Mouse (Mus musculus): Measurements from ENCODE around the gene Acvr1c. TPM values are rescaled to one million over a fixed set of nuclear protein-coding genes. Genes with fewer than 3 reads are reported as not detected.

Acvr1c gene
- polyA plus RNA-seq, 1 experiment from 2014 or later: 0.58 TPM

DNA sequence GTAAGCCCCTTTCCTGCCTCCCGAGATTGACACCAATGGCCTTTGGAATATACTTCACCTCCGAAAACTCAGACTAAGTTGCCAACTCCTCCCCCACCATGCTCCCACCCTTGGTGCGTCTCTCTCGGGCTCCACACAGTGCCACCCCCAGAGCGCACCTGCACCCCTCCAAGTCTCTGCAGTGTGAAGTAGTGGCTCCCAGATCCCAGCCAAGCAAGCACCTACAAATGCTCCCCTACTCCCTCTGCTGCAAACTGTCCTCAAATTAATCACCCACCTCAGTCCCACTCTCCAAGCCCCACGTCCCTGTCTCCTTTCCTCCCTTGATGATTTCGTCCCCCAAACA lies 654 bp downstream of the Acvr1c start:
- ATAC-seq (ENCODE audit: low FRiP score) (peak; percentile 61; the same call in 1 of the 2 replicates), DNase-seq (ENCODE audit: low spot score) (no peak)
- WGBS: 1% methylated on average over 7 of the region's 7 CpGs
- H3K4me3 ChIP-seq (replicated peaks; ENCODE audit: low read length): peak overlapping the region; percentile 63
- H3K9ac ChIP-seq: peak overlapping the region; percentile 62
- H3K27me3 ChIP-seq (ENCODE audit: control insufficient read depth, insufficient read depth, low read length): peaks cover 31% of the 10 kb centered on the region
- H3K4me1 ChIP-seq (replicated peaks; ENCODE audit: control insufficient read depth, insufficient read depth, low read length): peaks cover 13% of the 10 kb centered on the region
- no peak overlapping the region for H3K27ac ChIP-seq
- no peaks in the 10 kb centered on the region for H3K36me3 ChIP-seq (replicated peaks; ENCODE audit: control insufficient read depth, insufficient read depth)
- H3K9me3 ChIP-seq (ENCODE audit: control insufficient read depth, low read length): no peaks in the 10 kb centered on the region
- peak overlapping the region; percentile 100 for H3K4me2 ChIP-seq (replicated peaks)

DNA sequence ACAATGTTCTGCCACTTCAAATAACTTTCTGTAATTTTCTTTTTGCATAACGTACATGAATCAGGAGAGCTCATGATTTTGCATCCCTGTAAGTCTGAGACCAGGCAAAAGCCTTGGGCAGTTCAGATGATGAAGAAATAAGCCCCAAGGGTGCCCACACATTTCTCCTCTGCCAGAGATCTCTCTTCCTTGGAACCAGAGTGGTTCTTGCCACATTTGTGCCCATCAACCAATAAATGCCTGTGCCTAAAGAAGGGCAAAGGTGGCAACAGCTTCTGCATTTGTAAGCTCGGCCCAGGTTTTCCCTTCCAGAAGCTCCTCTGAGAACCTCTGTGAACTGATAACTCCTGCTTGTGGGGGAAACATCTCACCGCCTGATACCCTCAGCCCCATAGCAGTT lies 3.3 kb downstream of the Acvr1c start:
- Histone ChIP-seq H3K4me2 (replicated peaks) (no peak overlapping the region), H3K9me3 (ENCODE audit: control insufficient read depth, low read length) (no peaks in the 10 kb centered on the region), H3K4me1 (replicated peaks; ENCODE audit: control insufficient read depth, insufficient read depth, low read length) (peaks cover 13% of the 10 kb centered on the region), H3K36me3 (replicated peaks; ENCODE audit: control insufficient read depth, insufficient read depth) (no peaks in the 10 kb centered on the region), H3K4me3 (replicated peaks; ENCODE audit: low read length) (no peak overlapping the region), H3K27ac (no peak overlapping the region), H3K9ac (no peak overlapping the region), H3K27me3 (ENCODE audit: control insufficient read depth, insufficient read depth, low read length) (peaks cover 31% of the 10 kb centered on the region)
- WGBS: 90% methylated on average over 3 of the region's 3 CpGs
- DNase-seq (ENCODE audit: low spot score) (no peak), ATAC-seq (ENCODE audit: low FRiP score) (no peak)

DNA sequence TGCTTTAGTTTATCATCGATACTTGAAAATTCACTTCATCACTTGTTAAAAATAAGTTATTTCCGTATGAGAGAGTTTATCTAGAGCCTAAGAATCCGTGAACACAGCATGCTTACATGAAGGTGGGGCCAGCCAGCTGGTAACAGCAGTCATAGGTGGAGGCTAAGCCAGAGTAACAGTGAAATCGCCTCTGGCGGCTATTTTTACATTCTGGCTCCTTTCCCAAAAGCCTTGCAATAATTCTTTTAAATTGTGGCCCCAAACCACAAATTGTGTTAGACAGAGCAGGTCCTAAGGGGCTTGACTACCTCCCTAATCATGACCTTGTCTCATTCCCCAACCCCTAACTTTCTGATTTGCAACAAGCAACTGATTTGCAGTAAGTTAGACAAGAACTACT lies 4.8 kb downstream of the Acvr1c start:
- Histone ChIP-seq H3K27me3 (ENCODE audit: control insufficient read depth, insufficient read depth, low read length) (peaks cover 26% of the 10 kb centered on the region), H3K27ac (no peak overlapping the region), H3K9ac (no peak overlapping the region), H3K4me1 (replicated peaks; ENCODE audit: control insufficient read depth, insufficient read depth, low read length) (peaks cover 12% of the 10 kb centered on the region), H3K9me3 (ENCODE audit: control insufficient read depth, low read length) (no peaks in the 10 kb centered on the region), H3K36me3 (replicated peaks; ENCODE audit: control insufficient read depth, insufficient read depth) (no peaks in the 10 kb centered on the region), H3K4me3 (replicated peaks; ENCODE audit: low read length) (no peak overlapping the region), H3K4me2 (replicated peaks) (no peak overlapping the region)
- WGBS: 74% methylated on average over 5 of the region's 5 CpGs
- DNase-seq (ENCODE audit: low spot score) (no peak), ATAC-seq (ENCODE audit: low FRiP score) (no peak)

DNA sequence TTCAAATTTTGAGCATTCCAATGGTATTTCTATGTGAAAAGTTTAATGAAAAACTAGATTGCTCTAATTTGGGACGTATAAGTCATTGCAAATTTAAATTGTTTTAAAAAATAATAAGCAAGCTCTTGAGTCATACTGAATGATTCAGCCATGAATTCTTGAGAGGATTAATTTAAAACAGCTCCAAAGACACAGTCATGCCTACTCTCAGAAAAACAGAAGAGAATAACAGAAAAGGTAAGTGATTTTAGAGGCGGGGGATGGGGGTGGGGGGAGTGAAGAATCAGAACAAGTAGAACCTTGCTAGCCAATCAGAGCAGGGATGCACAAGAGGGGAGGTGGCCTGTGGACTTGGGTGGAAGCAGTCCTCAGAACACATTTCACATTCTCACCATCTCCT lies 7.0 kb downstream of the Acvr1c start:
- H3K36me3 ChIP-seq (replicated peaks; ENCODE audit: control insufficient read depth, insufficient read depth): no peaks in the 10 kb centered on the region
- no peaks in the 10 kb centered on the region for H3K4me1 ChIP-seq (replicated peaks; ENCODE audit: control insufficient read depth, insufficient read depth, low read length)

DNA sequence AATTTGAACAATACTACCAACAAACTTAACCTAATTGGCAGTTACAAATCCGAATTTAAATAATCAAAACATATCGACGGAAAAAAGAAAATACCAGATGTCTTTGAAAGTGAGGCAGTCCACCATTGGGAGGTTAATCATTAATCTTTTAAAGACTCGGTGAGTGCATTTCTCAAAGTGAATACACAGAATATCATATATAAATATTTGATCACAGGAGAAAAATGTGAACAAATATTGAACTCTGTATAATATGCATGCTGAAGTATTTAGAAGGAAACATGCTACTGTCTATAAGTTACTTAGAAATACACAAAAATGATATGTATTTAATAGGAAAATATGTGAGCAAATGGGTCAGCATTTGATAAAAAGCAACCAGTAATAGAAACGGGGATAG lies 21.0 kb downstream of the Acvr1c start:
- WGBS: 93% methylated on average over 5 of the region's 5 CpGs
- Histone ChIP-seq H3K27ac (no peak overlapping the region), H3K9me3 (ENCODE audit: control insufficient read depth, low read length) (no peaks in the 10 kb centered on the region), H3K9ac (no peak overlapping the region), H3K4me3 (replicated peaks; ENCODE audit: low read length) (no peak overlapping the region), H3K36me3 (replicated peaks; ENCODE audit: control insufficient read depth, insufficient read depth) (no peaks in the 10 kb centered on the region), H3K4me1 (replicated peaks; ENCODE audit: control insufficient read depth, insufficient read depth, low read length) (no peaks in the 10 kb centered on the region), H3K4me2 (replicated peaks) (no peak overlapping the region), H3K27me3 (ENCODE audit: control insufficient read depth, insufficient read depth, low read length) (no peaks in the 10 kb centered on the region)
- no peak for DNase-seq (ENCODE audit: low spot score)
- no peak for ATAC-seq (ENCODE audit: low FRiP score)

More for the DNA sequence above, 7.0 kb downstream of the Acvr1c start:
- no peak overlapping the region for H3K9ac ChIP-seq
- DNase-seq (ENCODE audit: low spot score): no peak
- H3K9me3 ChIP-seq (ENCODE audit: control insufficient read depth, low read length): no peaks in the 10 kb centered on the region
- H3K4me3 ChIP-seq (replicated peaks; ENCODE audit: low read length): no peak overlapping the region
- no peak overlapping the region for H3K4me2 ChIP-seq (replicated peaks)
- H3K27ac ChIP-seq: no peak overlapping the region
- 85% methylated on average over 2 of the region's 2 CpGs for WGBS
- no peak for ATAC-seq (ENCODE audit: low FRiP score)
- H3K27me3 ChIP-seq (ENCODE audit: control insufficient read depth, insufficient read depth, low read length): peaks cover 10% of the 10 kb centered on the region; the same call in 1 of the 2 replicates

DNA sequence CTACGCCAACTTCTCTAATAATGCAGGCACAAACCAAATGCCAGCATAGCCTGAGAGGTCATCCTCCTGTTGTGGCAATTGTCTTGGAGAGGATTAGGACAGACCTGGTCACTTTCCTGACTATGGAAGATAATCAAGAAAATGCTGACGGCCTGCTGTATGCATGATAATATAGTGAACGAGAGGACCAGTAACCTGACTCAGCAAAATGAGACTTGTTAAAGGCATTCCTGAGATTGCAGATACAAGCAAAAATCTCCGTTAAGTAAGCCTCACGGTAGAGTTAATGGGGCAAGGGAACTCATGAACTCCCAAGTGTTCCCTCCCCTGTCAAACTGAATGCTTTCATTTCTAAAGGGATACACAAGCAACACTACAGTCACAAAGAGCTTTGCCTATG lies 28.1 kb downstream of the Acvr1c start:
- no peak overlapping the region for H3K4me2 ChIP-seq (replicated peaks)
- no peak overlapping the region for H3K9ac ChIP-seq
- H3K4me3 ChIP-seq (replicated peaks; ENCODE audit: low read length): no peak overlapping the region
- WGBS: 86% methylated on average over 5 of the region's 5 CpGs
- no peaks in the 10 kb centered on the region for H3K36me3 ChIP-seq (replicated peaks; ENCODE audit: control insufficient read depth, insufficient read depth)
- ATAC-seq (ENCODE audit: low FRiP score): no peak
- H3K4me1 ChIP-seq (replicated peaks; ENCODE audit: control insufficient read depth, insufficient read depth, low read length): no peaks in the 10 kb centered on the region
- no peaks in the 10 kb centered on the region for H3K9me3 ChIP-seq (ENCODE audit: control insufficient read depth, low read length)
- no peak overlapping the region for H3K27ac ChIP-seq
- DNase-seq (ENCODE audit: low spot score): no peak
- H3K27me3 ChIP-seq (ENCODE audit: control insufficient read depth, insufficient read depth, low read length): no peaks in the 10 kb centered on the region

DNA sequence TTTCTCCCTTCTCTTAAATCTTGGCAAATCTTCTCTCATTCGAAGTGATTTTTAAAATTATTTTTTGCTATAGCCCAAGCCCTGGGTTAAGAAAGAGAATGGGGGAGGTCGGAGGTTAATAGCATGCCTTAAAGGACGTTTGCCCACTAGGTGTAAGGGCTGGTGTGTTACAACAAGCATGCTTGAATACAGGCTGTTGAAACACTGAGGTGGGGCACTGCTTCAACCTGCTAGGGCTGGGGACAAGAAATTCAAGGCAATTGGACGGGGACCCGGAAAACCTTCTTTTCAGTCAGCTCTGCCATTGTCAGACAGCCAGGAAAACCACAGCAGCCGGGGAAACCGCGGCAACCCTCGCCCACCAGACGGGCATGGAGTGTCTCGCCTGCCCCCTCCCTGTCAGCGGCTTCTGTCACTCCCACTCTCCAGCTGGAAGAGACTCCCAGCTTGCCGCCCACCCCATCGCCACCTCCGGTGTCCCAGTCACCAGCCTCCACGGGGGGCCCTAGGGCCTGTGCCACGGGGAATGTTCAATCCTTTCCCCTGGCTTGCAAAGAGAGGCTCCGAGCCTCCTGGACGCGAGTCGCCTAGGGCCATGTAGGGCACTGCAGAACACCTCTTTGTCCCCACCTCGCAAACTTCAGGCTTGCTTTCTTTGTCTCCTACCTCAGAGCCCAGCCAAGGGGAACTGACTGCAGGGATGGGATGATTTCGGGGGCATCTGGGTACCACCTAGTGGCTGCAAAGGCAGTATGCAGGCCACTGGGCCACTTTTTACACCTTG lies 33.4 kb downstream of the Acvr1c start:
- WGBS: 12% methylated on average over 23 of the region's 23 CpGs
- no peaks in the 10 kb centered on the region for H3K36me3 ChIP-seq (replicated peaks; ENCODE audit: control insufficient read depth, insufficient read depth)
- ATAC-seq (ENCODE audit: low FRiP score): peak; percentile 94
- DNase-seq (ENCODE audit: low spot score): peak; percentile 64
- H3K4me1 ChIP-seq (replicated peaks; ENCODE audit: control insufficient read depth, insufficient read depth, low read length): no peaks in the 10 kb centered on the region
- peak overlapping the region; percentile 56 for H3K9ac ChIP-seq
- peak overlapping the region; percentile 26 for H3K4me3 ChIP-seq (replicated peaks; ENCODE audit: low read length)
- H3K4me2 ChIP-seq (replicated peaks): peak overlapping the region; percentile 54
- peak overlapping the region; percentile 16; the same call in 1 of the 2 replicates for H3K27ac ChIP-seq
- H3K27me3 ChIP-seq (ENCODE audit: control insufficient read depth, insufficient read depth, low read length): no peaks in the 10 kb centered on the region
- H3K9me3 ChIP-seq (ENCODE audit: control insufficient read depth, low read length): no peaks in the 10 kb centered on the region

DNA sequence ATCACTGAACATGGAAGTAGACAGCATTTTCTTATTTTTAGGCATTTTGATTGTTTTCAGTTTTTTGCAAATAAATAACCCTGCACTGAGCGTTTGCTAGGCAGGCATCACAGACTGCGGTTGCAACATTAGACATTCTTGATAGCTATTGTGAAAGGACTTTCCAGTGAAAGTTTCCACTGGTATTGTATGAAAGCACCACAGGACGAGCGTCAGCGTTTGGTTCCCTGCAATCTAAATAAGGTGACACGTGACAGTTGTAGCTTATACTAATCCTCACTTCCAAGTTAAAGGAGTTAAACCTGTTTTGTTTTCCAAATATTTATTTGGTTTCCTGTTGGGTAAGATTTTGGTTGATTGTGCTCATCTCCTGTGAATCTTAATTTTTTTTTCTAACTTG lies 34.4 kb downstream of the Acvr1c start:
- H3K4me2 ChIP-seq (replicated peaks): no peak overlapping the region
- WGBS: 83% methylated on average over 6 of the region's 6 CpGs
- no peak for DNase-seq (ENCODE audit: low spot score)
- no peaks in the 10 kb centered on the region for H3K27me3 ChIP-seq (ENCODE audit: control insufficient read depth, insufficient read depth, low read length)
- no peak overlapping the region for H3K27ac ChIP-seq
- no peak overlapping the region for H3K9ac ChIP-seq
- no peaks in the 10 kb centered on the region for H3K4me1 ChIP-seq (replicated peaks; ENCODE audit: control insufficient read depth, insufficient read depth, low read length)
- no peaks in the 10 kb centered on the region for H3K36me3 ChIP-seq (replicated peaks; ENCODE audit: control insufficient read depth, insufficient read depth)
- ATAC-seq (ENCODE audit: low FRiP score): no peak
- H3K9me3 ChIP-seq (ENCODE audit: control insufficient read depth, low read length): no peaks in the 10 kb centered on the region
- H3K4me3 ChIP-seq (replicated peaks; ENCODE audit: low read length): no peak overlapping the region

DNA sequence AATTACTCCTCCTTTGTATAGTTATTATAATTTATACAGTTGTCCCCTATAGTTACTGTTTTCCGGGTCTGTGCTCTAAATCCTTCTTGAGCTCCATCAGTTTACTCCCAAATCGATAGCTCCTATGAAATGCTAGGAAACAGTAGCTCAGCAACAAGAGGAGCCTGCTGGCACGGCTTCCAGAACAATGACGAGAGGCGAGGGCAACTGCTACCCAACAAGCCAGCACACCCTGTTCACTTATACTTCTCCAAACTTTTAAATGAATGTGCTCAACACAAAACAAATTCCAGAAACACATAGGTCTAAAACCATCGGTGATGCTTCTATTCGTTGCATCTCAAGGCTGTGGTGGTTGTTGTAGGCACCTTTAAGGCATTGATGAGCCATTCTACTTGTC lies 41.5 kb downstream of the Acvr1c start:
- Histone ChIP-seq H3K27me3 (ENCODE audit: control insufficient read depth, insufficient read depth, low read length) (no peaks in the 10 kb centered on the region), H3K9me3 (ENCODE audit: control insufficient read depth, low read length) (no peaks in the 10 kb centered on the region), H3K4me2 (replicated peaks) (no peak overlapping the region), H3K27ac (no peak overlapping the region), H3K9ac (no peak overlapping the region), H3K4me1 (replicated peaks; ENCODE audit: control insufficient read depth, insufficient read depth, low read length) (no peaks in the 10 kb centered on the region), H3K4me3 (replicated peaks; ENCODE audit: low read length) (no peak overlapping the region), H3K36me3 (replicated peaks; ENCODE audit: control insufficient read depth, insufficient read depth) (no peaks in the 10 kb centered on the region)
- DNase-seq (ENCODE audit: low spot score) (no peak), ATAC-seq (ENCODE audit: low FRiP score) (no peak)
- WGBS: 91% methylated on average over 7 of the region's 7 CpGs

DNA sequence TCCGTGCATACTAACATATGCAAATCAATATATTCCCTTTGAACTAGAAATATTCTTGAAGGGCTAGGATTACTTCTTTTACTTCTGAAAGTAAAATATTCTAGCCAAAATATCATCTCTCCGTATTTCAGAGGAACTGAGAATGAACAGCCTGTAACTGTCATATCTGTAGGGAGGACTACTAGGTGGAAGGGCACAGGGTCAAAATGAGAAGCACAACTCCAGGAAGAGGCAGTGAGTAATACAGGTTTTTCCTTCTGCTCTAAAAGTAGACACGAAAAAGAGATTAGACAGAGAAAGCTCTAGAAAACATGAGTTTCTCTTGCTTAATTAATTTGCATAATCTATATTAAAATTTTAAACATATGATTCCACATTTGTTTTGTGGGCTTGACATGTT lies 48.0 kb downstream of the Acvr1c start:
- no peak overlapping the region for H3K4me2 ChIP-seq (replicated peaks)
- 78% methylated on average over 3 of the region's 3 CpGs for WGBS
- H3K4me1 ChIP-seq (replicated peaks; ENCODE audit: control insufficient read depth, insufficient read depth, low read length): no peaks in the 10 kb centered on the region
- H3K27ac ChIP-seq: no peak overlapping the region
- H3K27me3 ChIP-seq (ENCODE audit: control insufficient read depth, insufficient read depth, low read length): no peaks in the 10 kb centered on the region
- ATAC-seq (ENCODE audit: low FRiP score) (no peak), DNase-seq (ENCODE audit: low spot score) (no peak)
- no peaks in the 10 kb centered on the region for H3K36me3 ChIP-seq (replicated peaks; ENCODE audit: control insufficient read depth, insufficient read depth)
- no peak overlapping the region for H3K9ac ChIP-seq
- no peaks in the 10 kb centered on the region for H3K9me3 ChIP-seq (ENCODE audit: control insufficient read depth, low read length)
- no peak overlapping the region for H3K4me3 ChIP-seq (replicated peaks; ENCODE audit: low read length)

Data from hindbrain, embryonic 14.5 days (tissue).